Mouse (Mus musculus): ENCODE data around the gene Rpl24. TPM values are rescaled to one million over a fixed set of nuclear protein-coding genes. Genes with fewer than 3 reads are reported as not detected.

The Rpl24 gene
- polyA plus RNA-seq, 1 experiment from 2014 or later = 547 TPM

GRCm38 (mm10) chr16:56012789-56013743 lies 47.0 kb downstream of the Rpl24 start:
- Histone ChIP-seq H3K36me3 (peaks cover 48% of the 10 kb centered on the region), H3K9me3 (replicated peaks) (0 out of 2 replicates have a peak, but pooled peaks cover 4% of the 10 kb centered on the region), H3K4me3 (replicated peaks) (no peak overlapping the region), H3K27me3 (no peaks in the 10 kb centered on the region), H3K4me1 (replicated peaks) (no peaks in the 10 kb centered on the region), H3K9ac (no peak overlapping the region), H3K27ac (no peak overlapping the region), H3K4me2 (no peak overlapping the region)
- 88% methylated on average over 10 of the region's 10 CpGs for WGBS (ENCODE audit: insufficient replicate concordance)
- DNase-seq = no peak
- no peak; the same call in 1 of the 2 replicates for ATAC-seq (ENCODE audit: low read depth)

GRCm38 (mm10) chr16:56014076-56014475 lies 48.0 kb downstream of the Rpl24 start:
- peaks cover 57% of the 10 kb centered on the region for H3K36me3 ChIP-seq
- H3K4me3 ChIP-seq (replicated peaks) = no peak overlapping the region
- H3K9me3 ChIP-seq (replicated peaks) = 0 out of 2 replicates have a peak, but pooled peaks cover 4% of the 10 kb centered on the region
- DNase-seq = no peak
- no peak overlapping the region for H3K4me2 ChIP-seq
- no peaks in the 10 kb centered on the region for H3K27me3 ChIP-seq
- no peak for ATAC-seq (ENCODE audit: low read depth)
- 77% methylated on average over 7 of the region's 7 CpGs for WGBS (ENCODE audit: insufficient replicate concordance)
- H3K9ac ChIP-seq = no peak overlapping the region
- H3K27ac ChIP-seq = no peak overlapping the region
- no peaks in the 10 kb centered on the region for H3K4me1 ChIP-seq (replicated peaks)

GRCm38 (mm10) chr16:56019660-56020059 lies 53.6 kb downstream of the Rpl24 start:
- peaks cover 66% of the 10 kb centered on the region for H3K36me3 ChIP-seq
- DNase-seq = no peak
- WGBS (ENCODE audit: insufficient replicate concordance) = 94% methylated on average over 7 of the region's 7 CpGs

More at GRCm38 (mm10) chr16:56019660-56020059, 53.6 kb downstream of the Rpl24 start:
- H3K9me3 ChIP-seq (replicated peaks) = no peaks in the 10 kb centered on the region
- H3K4me3 ChIP-seq (replicated peaks) = no peak overlapping the region
- H3K27ac ChIP-seq = no peak overlapping the region
- H3K4me2 ChIP-seq = no peak overlapping the region
- ATAC-seq (ENCODE audit: low read depth) = no peak
- H3K9ac ChIP-seq = no peak overlapping the region
- H3K27me3 ChIP-seq = no peaks in the 10 kb centered on the region
- H3K4me1 ChIP-seq (replicated peaks) = no peaks in the 10 kb centered on the region

Other genes with a start within 250 kb of the Rpl24 start
- 1.8 and 2.5 TPM in 2 replicates for gene Nfkbiz, start 127.4 kb upstream of the Rpl24 start, polyA plus RNA-seq (2015; fragmentation: Nextera tagmentation; extraction: Ambion mirVana)
- gene Nxpe3, start 71.0 kb upstream of the Rpl24 start, polyA plus RNA-seq (2015; fragmentation: Nextera tagmentation; extraction: Ambion mirVana) = 0.51 and 0.54 TPM in 2 replicates
- gene Cep97, start 31.4 kb upstream of the Rpl24 start, polyA plus RNA-seq (2015; fragmentation: Nextera tagmentation; extraction: Ambion mirVana) = 5.7 and 6.5 TPM in 2 replicates
- 10.9 and 13.1 TPM in 2 replicates for gene Zbtb11, start 7.6 kb downstream of the Rpl24 start, polyA plus RNA-seq (2015; fragmentation: Nextera tagmentation; extraction: Ambion mirVana)
- 126 and 153 TPM in 2 replicates for gene Pcnp, start 63.5 kb downstream of the Rpl24 start, polyA plus RNA-seq (2015; fragmentation: Nextera tagmentation; extraction: Ambion mirVana)
- gene Trmt10c, start 71.5 kb downstream of the Rpl24 start, polyA plus RNA-seq (2015; fragmentation: Nextera tagmentation; extraction: Ambion mirVana) = 20.0 and 24.3 TPM in 2 replicates
- 18.2 and 20.9 TPM in 2 replicates for gene Senp7, start 82.1 kb downstream of the Rpl24 start, polyA plus RNA-seq (2015; fragmentation: Nextera tagmentation; extraction: Ambion mirVana)
- gene Impg2, start 238.0 kb downstream of the Rpl24 start, polyA plus RNA-seq (2015; fragmentation: Nextera tagmentation; extraction: Ambion mirVana) = 0.03 and 0.06 TPM in 2 replicates